Mouse (Mus musculus): Measurements from ENCODE around the gene Ruvbl1. TPM values are rescaled to one million over a fixed set of nuclear protein-coding genes. Genes with fewer than 3 reads are reported as not detected.
A peak's percentile ranks its signal among the peaks of the same experiment; 100 is the strongest.

The Ruvbl1 gene
- polyA plus RNA-seq, 1 experiment: 52.1 TPM

GRCm38 (mm10) chr6:88443446-88443845, 21.8 kb upstream of the Ruvbl1 start:
- no peak overlapping the region for H3K4me3 ChIP-seq (ENCODE audit: control insufficient read depth, insufficient read depth, low read length)
- no peak for TF ChIP-seq POLR2A (IDR thresholded peaks at IDR 0.05; ENCODE audit: control insufficient read depth, extremely low read depth, insufficient read depth, low read length, poor library complexity)
- WGBS: 81% methylated on average over 3 of the region's 3 CpGs
- H3K36me3 ChIP-seq (ENCODE audit: control insufficient read depth, insufficient read depth, low read length): no peaks in the 10 kb centered on the region
- peaks cover 40% of the 10 kb centered on the region for H3K4me1 ChIP-seq (replicated peaks; ENCODE audit: control insufficient read depth, insufficient read depth, low read length)
- H3K27ac ChIP-seq (ENCODE audit: control insufficient read depth, insufficient read depth, low read length): peak overlapping the region; percentile 90
- no peaks in the 10 kb centered on the region for H3K27me3 ChIP-seq (ENCODE audit: control insufficient read depth, insufficient read depth, low read length)
- DNase-seq: no peak

- Histone ChIP-seq H3K27ac (ENCODE audit: control insufficient read depth, insufficient read depth, low read length) (no peak overlapping the region), H3K27me3 (ENCODE audit: control insufficient read depth, insufficient read depth, low read length) (no peaks in the 10 kb centered on the region), H3K36me3 (ENCODE audit: control insufficient read depth, insufficient read depth, low read length) (no peaks in the 10 kb centered on the region), H3K4me3 (ENCODE audit: control insufficient read depth, insufficient read depth, low read length) (no peak overlapping the region), H3K4me1 (replicated peaks; ENCODE audit: control insufficient read depth, insufficient read depth, low read length) (peaks cover 40% of the 10 kb centered on the region)
- 94% methylated on average over 7 of the region's 7 CpGs for WGBS
- TF ChIP-seq CTCF (IDR thresholded peaks at IDR 0.05; ENCODE audit: borderline replicate concordance, control insufficient read depth, extremely low read depth, insufficient read depth, low read length, poor library complexity): no peak
- TF ChIP-seq POLR2A (IDR thresholded peaks at IDR 0.05; ENCODE audit: control insufficient read depth, extremely low read depth, insufficient read depth, low read length, poor library complexity): no peak
- DNase-seq: no peak
Observed at GRCm38 (mm10) chr6:88444076-88444750, 21.0 kb upstream of the Ruvbl1 start.

GRCm38 (mm10) chr6:88445661-88446060, 19.5 kb upstream of the Ruvbl1 start:
- no peaks in the 10 kb centered on the region for H3K36me3 ChIP-seq (ENCODE audit: control insufficient read depth, insufficient read depth, low read length)

GRCm38 (mm10) chr6:88446063-88447002, 18.9 kb upstream of the Ruvbl1 start, which contains the start of gene Eefsec:
Eefsec (minus strand) TSS chr6:88446539.
- H3K27ac ChIP-seq (ENCODE audit: control insufficient read depth, insufficient read depth, low read length): no peak within 1 kb of the TSS
- no peaks in the 10 kb centered on the region for H3K36me3 ChIP-seq (ENCODE audit: control insufficient read depth, insufficient read depth, low read length)
- H3K4me1 ChIP-seq (replicated peaks; ENCODE audit: control insufficient read depth, insufficient read depth, low read length): peaks cover 29% of the 10 kb centered on the region
- H3K27me3 ChIP-seq (ENCODE audit: control insufficient read depth, insufficient read depth, low read length): no peaks in the 10 kb centered on the region
- TF ChIP-seq POLR2A (IDR thresholded peaks at IDR 0.05; ENCODE audit: control insufficient read depth, extremely low read depth, insufficient read depth, low read length, poor library complexity): peak; percentile 65
- no peak for TF ChIP-seq CTCF (IDR thresholded peaks at IDR 0.05; ENCODE audit: borderline replicate concordance, control insufficient read depth, extremely low read depth, insufficient read depth, low read length, poor library complexity)
- peak; percentile 89 for DNase-seq
- WGBS: 2% methylated on average over 72 of the region's 72 CpGs
- H3K4me3 ChIP-seq (ENCODE audit: control insufficient read depth, insufficient read depth, low read length): peak within 1 kb of the TSS; percentile 81

More at GRCm38 (mm10) chr6:88445661-88446060, 19.5 kb upstream of the Ruvbl1 start:
- Histone ChIP-seq H3K4me3 (ENCODE audit: control insufficient read depth, insufficient read depth, low read length) (peak overlapping the region; percentile 81), H3K4me1 (replicated peaks; ENCODE audit: control insufficient read depth, insufficient read depth, low read length) (peaks cover 33% of the 10 kb centered on the region), H3K27ac (ENCODE audit: control insufficient read depth, insufficient read depth, low read length) (no peak overlapping the region), H3K27me3 (ENCODE audit: control insufficient read depth, insufficient read depth, low read length) (no peaks in the 10 kb centered on the region)
- WGBS: 5% methylated on average over 5 of the region's 5 CpGs
- TF ChIP-seq POLR2A (IDR thresholded peaks at IDR 0.05; ENCODE audit: control insufficient read depth, extremely low read depth, insufficient read depth, low read length, poor library complexity) (no peak), CTCF (IDR thresholded peaks at IDR 0.05; ENCODE audit: borderline replicate concordance, control insufficient read depth, extremely low read depth, insufficient read depth, low read length, poor library complexity) (no peak)
- DNase-seq: no peak

GRCm38 (mm10) chr6:88447454-88447853, 17.8 kb upstream of the Ruvbl1 start:
- no peak overlapping the region for H3K4me3 ChIP-seq (ENCODE audit: control insufficient read depth, insufficient read depth, low read length)
- no peak overlapping the region for H3K27ac ChIP-seq (ENCODE audit: control insufficient read depth, insufficient read depth, low read length)
- WGBS: 90% methylated on average over 4 of the region's 4 CpGs
- H3K36me3 ChIP-seq (ENCODE audit: control insufficient read depth, insufficient read depth, low read length): no peaks in the 10 kb centered on the region
- no peaks in the 10 kb centered on the region for H3K27me3 ChIP-seq (ENCODE audit: control insufficient read depth, insufficient read depth, low read length)
- TF ChIP-seq POLR2A (IDR thresholded peaks at IDR 0.05; ENCODE audit: control insufficient read depth, extremely low read depth, insufficient read depth, low read length, poor library complexity): no peak
- TF ChIP-seq CTCF (IDR thresholded peaks at IDR 0.05; ENCODE audit: borderline replicate concordance, control insufficient read depth, extremely low read depth, insufficient read depth, low read length, poor library complexity): no peak
- no peak for DNase-seq
- H3K4me1 ChIP-seq (replicated peaks; ENCODE audit: control insufficient read depth, insufficient read depth, low read length): peaks cover 22% of the 10 kb centered on the region

- no peak for TF ChIP-seq POLR2A (IDR thresholded peaks at IDR 0.05; ENCODE audit: control insufficient read depth, extremely low read depth, insufficient read depth, low read length, poor library complexity)
- TF ChIP-seq CTCF (IDR thresholded peaks at IDR 0.05; ENCODE audit: borderline replicate concordance, control insufficient read depth, extremely low read depth, insufficient read depth, low read length, poor library complexity): no peak
- H3K27me3 ChIP-seq (ENCODE audit: control insufficient read depth, insufficient read depth, low read length): no peaks in the 10 kb centered on the region
- no peak for DNase-seq
- H3K4me1 ChIP-seq (replicated peaks; ENCODE audit: control insufficient read depth, insufficient read depth, low read length): no peaks in the 10 kb centered on the region
- H3K36me3 ChIP-seq (ENCODE audit: control insufficient read depth, insufficient read depth, low read length): no peaks in the 10 kb centered on the region
- H3K4me3 ChIP-seq (ENCODE audit: control insufficient read depth, insufficient read depth, low read length): no peak overlapping the region
- WGBS: 95% methylated on average over 2 of the region's 2 CpGs
- no peak overlapping the region for H3K27ac ChIP-seq (ENCODE audit: control insufficient read depth, insufficient read depth, low read length)
Observed at GRCm38 (mm10) chr6:88454545-88454944, 10.7 kb upstream of the Ruvbl1 start.

Data from thymus, adult 2 months (tissue).